Mouse (Mus musculus): ENCODE results near the gene Ppp4c.

DNA sequence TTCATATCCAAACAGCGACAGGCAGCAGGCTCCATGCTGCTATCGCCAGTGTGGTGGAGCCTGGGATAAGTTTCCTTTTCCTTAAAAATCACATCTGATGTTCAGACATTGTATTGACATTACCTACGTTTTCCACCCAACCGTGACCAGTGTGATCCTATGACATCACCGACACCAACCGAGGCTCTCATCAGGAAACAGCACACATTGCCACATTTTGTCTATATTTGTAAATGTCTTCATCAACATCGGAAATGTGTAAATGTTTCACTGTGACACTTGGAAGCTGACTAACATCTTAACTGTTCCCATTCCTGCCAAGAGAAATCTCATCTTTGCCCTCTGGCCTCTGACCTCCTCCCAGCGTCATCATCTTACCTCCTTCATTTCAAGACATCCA is 56.2 kb downstream of the Ppp4c start:
- no peak for TF ChIP-seq CTCF (IDR thresholded peaks at IDR 0.05)
- TF ChIP-seq EP300 (IDR thresholded peaks at IDR 0.05) = no peak
